Comparison of ENCODE assay signal across 21 mouse cellular contexts in genomic region chr14:47844366-47844765, GRCm38 (mm10).
DNase-seq lines count a peak whose midpoint lies in the region; ATAC-seq and TF ChIP-seq lines count a peak whose summit lies in the region.
"Had no signal": no experiment of that assay in that cellular context is flagged by ENCODE, and none has a peak within 500 bp of the region (broad histone marks: within the 10 kb centered on the region; RNA-seq: fewer than 3 reads in every experiment).

No protein-coding gene starts in this region.

- H3K4me1 ChIP-seq in lung, postnatal 0 days (ENCODE audit: insufficient read depth, low read depth, low read length): no peaks in the 10 kb centered on the region
- H3K4me1 ChIP-seq: embryonic facial prominence, embryonic 15.5 days had no signal

- WGBS in lung, postnatal 0 days: 55% methylated on average over 1 of the region's 1 CpGs

- H3K4me2 ChIP-seq in lung, postnatal 0 days (replicated peaks; ENCODE audit: low read depth, low read length): no peak overlapping the region
- H3K4me2 ChIP-seq: embryonic facial prominence, embryonic 13.5 days; embryonic facial prominence, embryonic 15.5 days; forebrain, embryonic 12.5 days had no signal

- H3K27ac ChIP-seq in lung, postnatal 0 days (ENCODE audit: low read length): no peak overlapping the region
- H3K27ac ChIP-seq: embryonic facial prominence, embryonic 13.5 days; embryonic facial prominence, embryonic 15.5 days; forebrain, embryonic 10.5 days; forebrain, embryonic 12.5 days had no signal

- ATAC-seq in lung, postnatal 0 days: peak; percentile 58
- ATAC-seq: forebrain, embryonic 14.5 days; forebrain, embryonic 16.5 days had no signal

- TF ChIP-seq CTCF in lung, postnatal 0 days (IDR thresholded peaks at IDR 0.05): no peak

- no peaks in the 10 kb centered on the region for H3K36me3 ChIP-seq in lung, postnatal 0 days (ENCODE audit: insufficient read depth, low read length)
- H3K36me3 ChIP-seq: embryonic facial prominence, embryonic 13.5 days; embryonic facial prominence, embryonic 15.5 days; forebrain, embryonic 10.5 days; forebrain, embryonic 12.5 days had no signal

- H3K27me3 ChIP-seq in lung, postnatal 0 days (replicated peaks; ENCODE audit: insufficient read depth, low read length): no peaks in the 10 kb centered on the region
- H3K27me3 ChIP-seq: embryonic facial prominence, embryonic 13.5 days; embryonic facial prominence, embryonic 15.5 days; forebrain, embryonic 12.5 days had no signal

- no peaks in the 10 kb centered on the region for H3K9me3 ChIP-seq in lung, postnatal 0 days (ENCODE audit: low read length)
- H3K9me3 ChIP-seq: embryonic facial prominence, embryonic 13.5 days; embryonic facial prominence, embryonic 15.5 days; forebrain, embryonic 10.5 days; forebrain, embryonic 12.5 days had no signal

- DNase-seq in lung, postnatal 0 days (ENCODE audit: low spot score): peak; percentile 51
- no peak for DNase-seq in lung, postnatal 25 days (ENCODE audit: low spot score)
- DNase-seq in lung, postnatal 36 days: peak; percentile 15
- DNase-seq in lung, postnatal 4 days: no peak
- DNase-seq: adrenal gland, adult 2 months; adrenal gland, postnatal 10 days; adrenal gland, postnatal 25 days; cerebellum, adult 11 months; cerebellum, adult 18-20 months; cerebellum, adult 8-10 months; cerebellum, adult 9-11 months; cerebellum, postnatal 14 days; cerebellum, postnatal 36 days; embryo, embryonic 11 days had no signal

- no peak overlapping the region for H3K4me3 ChIP-seq in lung, postnatal 0 days (ENCODE audit: low read depth, low read length)
- H3K4me3 ChIP-seq: embryonic facial prominence, embryonic 13.5 days; embryonic facial prominence, embryonic 15.5 days; erythroblast, embryonic 14.5 days; forebrain, embryonic 10.5 days; forebrain, embryonic 12.5 days had no signal

- no peak overlapping the region for H3K9ac ChIP-seq in lung, postnatal 0 days (replicated peaks; ENCODE audit: low read depth)
- H3K9ac ChIP-seq: embryonic facial prominence, embryonic 13.5 days; embryonic facial prominence, embryonic 15.5 days; forebrain, embryonic 12.5 days had no signal

- TF ChIP-seq EP300 in lung, postnatal 0 days (IDR thresholded peaks at IDR 0.05): no peak

Comparison
In these comparisons a context has a peak if more than half of its experiments do, and no peak if none do; other contexts are left out.
1. DNase-seq: peak in lung, postnatal 0 days (single experiment) and lung, postnatal 36 days (single experiment); none in lung, postnatal 25 days (single experiment) and lung, postnatal 4 days (0 of 2).